Mouse (Mus musculus) left cerebral cortex, adult 18-20 months (tissue): ENCODE data around the gene Serp1. TPM values are rescaled to one million over a fixed set of nuclear protein-coding genes. Genes with fewer than 3 reads are reported as not detected.
A peak's percentile ranks its signal among the peaks of the same experiment; 100 is the strongest.
"Not testable (repeated sequence)": the region's sequence is repeated elsewhere in the genome, so short reads cannot be mapped to it uniquely, and the experiment has no call there.

Experiments used
- DNase-seq, 2 experiments: peaks; one replicate each; pipeline ENCODE4 v3.0.0; 2021 to 2022; ENCODE audit warnings: low spot score in 2 of 2, mixed read lengths in 1 of 2
- total RNA-seq, 2 experiments: library from RNA; stranded (reverse); gene quantifications; 2 replicates each; pipeline ENCODE4 v1.2.3; 2021

Serp1 gene
- total RNA-seq, 2 experiments from 2014 or later = 19.7 to 23.1 TPM

- no peak for DNase-seq
Observed at GRCm38 (mm10) chr3:58511581-58511980, 14.1 kb downstream of the Serp1 start.

- DNase-seq = no peak
Observed at GRCm38 (mm10) chr3:58508020-58508750, 17.5 kb downstream of the Serp1 start.

DNA sequence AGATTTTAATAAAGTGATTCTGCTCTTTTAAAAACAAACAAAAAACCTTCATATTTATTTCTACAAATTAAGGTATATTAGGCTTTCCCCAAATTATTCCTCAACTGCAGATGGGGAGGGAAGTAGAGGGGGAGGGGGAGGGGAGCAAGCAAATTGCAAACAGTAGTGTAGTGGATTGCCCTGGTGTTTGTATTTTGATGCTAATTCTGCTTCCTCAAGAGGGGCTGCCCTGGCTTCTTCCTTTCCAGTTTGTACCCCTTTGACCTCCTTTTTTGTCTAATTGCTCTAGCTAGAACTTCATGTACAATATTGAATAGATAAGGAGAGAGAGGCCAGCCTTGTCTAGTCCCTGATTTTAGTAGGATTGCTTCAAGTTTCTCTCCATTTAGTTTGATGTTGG, 21.0 kb downstream of the Serp1 start:
- no peak for DNase-seq

DNA sequence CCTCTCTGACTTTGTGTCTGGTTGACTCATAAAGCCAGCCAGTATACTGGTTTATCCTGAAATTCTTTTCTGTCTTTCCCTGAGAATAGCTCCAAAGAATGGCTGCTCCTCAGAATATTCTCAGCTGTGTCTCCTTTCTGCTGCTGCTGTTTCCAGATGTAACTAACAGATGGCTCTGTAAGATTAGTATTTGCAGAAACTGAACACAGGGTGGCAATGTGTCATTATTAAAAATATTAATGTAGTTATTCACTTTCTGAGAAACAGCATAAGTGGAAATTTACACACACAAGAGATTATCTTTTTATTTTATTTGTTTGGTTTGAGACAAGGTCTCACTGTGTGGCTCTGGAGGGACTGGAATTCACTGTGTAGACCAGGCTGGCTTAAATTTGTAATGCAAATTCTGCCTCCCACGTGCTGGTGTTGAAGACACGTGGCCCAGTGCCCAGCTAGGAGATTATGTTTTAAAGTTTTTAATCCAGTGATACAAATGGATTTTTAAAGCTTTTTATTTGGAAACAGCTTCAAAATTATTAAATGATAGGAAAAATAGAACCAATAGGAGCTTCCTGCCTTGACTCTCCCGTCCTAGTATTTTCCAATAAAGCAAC, 21.9 kb downstream of the Serp1 start:
- DNase-seq = peak in 1 of 2 experiments; percentile 25

DNA sequence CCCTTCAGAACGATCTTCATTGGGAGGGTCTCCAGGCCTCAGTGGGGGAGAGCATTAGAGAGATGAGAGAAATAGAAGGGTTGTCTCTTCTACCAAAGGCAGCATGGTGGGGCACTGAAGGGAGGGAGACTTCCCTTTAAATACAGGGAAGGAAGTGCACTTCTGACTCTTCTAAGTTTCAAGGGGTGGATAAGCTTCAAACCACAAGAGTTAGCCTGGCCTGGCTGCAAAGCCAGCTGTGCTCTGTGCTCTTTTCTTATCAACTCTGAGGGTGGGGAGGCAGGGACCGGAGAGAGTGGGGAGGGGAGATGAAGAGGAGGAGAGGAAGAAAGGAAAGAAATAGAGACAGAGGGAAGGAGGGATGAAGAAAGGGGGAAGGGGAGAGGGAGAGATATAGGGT, 23.7 kb downstream of the Serp1 start:
- no peak for DNase-seq

GRCm38 (mm10) chr3:58493621-58494020, 32.1 kb downstream of the Serp1 start:
- DNase-seq = peak; percentile 35 to 47

DNA sequence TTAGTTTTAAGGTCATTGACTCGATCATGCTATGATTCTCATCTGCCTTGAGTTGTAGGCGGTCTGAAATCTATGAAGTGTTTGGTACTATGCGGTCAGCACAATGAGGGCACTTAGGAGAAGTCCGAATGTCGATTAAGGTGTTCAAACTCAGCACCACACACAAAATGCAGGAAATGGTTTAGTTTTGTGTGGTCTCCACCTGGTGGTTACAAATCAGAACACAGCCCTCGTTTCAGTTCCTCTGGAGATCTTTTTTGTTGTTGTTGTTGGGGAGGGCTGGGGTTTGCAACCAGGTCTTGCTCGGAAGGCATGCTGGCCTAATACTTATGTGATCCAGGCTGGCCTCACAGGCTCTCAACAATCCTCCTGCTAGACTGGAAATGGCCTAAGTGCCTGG, 34.9 kb downstream of the Serp1 start:
- peak; percentile 17 to 32 for DNase-seq

- no peak for DNase-seq
Observed at GRCm38 (mm10) chr3:58487999-58488775, 37.5 kb downstream of the Serp1 start.

GRCm38 (mm10) chr3:58487121-58487520, 38.6 kb downstream of the Serp1 start:
- no peak for DNase-seq

DNA sequence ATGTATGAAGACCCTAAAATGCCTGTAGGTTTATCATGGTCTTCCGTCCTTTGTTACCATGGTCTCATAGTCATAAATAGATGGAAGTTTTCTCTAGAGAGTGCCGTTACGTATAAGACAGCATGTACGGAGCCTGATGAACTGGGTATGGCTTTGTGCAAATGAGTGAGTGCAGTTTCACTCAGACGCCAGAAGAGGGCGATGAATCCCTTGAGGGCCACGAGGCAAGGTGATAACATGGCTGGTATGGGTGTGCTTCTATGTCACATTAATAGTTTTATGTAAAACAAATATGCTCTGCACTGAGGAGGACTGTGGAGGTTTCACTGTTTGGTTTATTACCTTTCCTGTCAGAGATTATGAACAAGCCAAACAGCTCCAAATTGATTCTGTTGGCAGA, 39.8 kb downstream of the Serp1 start:
- DNase-seq = no peak

DNA sequence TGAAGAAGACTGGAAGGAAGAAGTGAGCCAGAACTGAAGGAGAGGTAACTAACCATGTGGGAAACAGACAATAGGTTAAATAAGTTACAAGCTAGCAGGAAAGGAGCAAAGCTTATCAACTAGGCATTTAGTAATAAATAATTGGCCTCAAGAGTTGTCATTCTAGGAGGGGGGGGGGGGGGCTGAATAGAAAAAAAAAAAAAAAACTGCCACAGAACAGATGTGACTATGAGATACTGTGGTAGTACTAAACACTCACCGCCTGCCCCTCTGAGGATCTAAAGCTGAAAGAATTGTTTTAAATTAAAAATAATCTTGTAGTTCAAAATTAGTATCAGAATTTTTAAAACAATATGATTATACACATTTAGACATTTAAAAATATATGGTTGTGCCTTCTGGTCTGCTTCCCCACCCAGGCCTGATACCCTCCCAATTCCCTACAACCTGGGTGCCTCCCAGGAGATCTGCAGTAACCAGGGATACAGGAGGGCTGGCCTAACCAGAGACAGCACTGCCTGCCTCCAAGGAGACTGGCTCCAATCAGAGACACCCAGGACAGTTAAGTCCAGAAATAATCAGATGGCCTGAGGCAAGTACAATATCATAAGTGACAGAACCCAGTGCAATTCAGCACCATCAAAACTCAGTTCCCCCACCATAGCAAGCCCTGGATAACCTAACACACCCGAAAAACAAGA, 46.8 kb downstream of the Serp1 start:
- no peak for DNase-seq

- not testable (repeated sequence) for DNase-seq
Observed at GRCm38 (mm10) chr3:58475298-58475697, 50.4 kb downstream of the Serp1 start.

Other genes starting within 250 kb of the Serp1 start
- gene Tsc22d2, start 111.2 kb downstream of the Serp1 start, total RNA-seq = 10 to 100 TPM; 37.4 to 38.8 TPM
- 10 to 100 TPM; 41.6 to 42.6 TPM for gene Eif2a, start 71 bp downstream of the Serp1 start, total RNA-seq
- 100 to 1,000 TPM; 141 to 145 TPM for gene Selenot, start 50.7 kb upstream of the Serp1 start, total RNA-seq
- 1 to 10 TPM in 1 of 2 experiments, under 1 TPM in 1; 0.95 to 1.3 TPM for gene Erich6, start 111.3 kb upstream of the Serp1 start, total RNA-seq
- 10 to 100 TPM; 21.4 to 22.4 TPM for gene Siah2, start 166.5 kb upstream of the Serp1 start, total RNA-seq